Mouse (Mus musculus) midbrain, embryonic 14.5 days (tissue): ENCODE results near the gene Myl6. TPM values are rescaled to one million over a fixed set of nuclear protein-coding genes. Genes with fewer than 3 reads are reported as not detected.

Experiments
- ATAC-seq: fragments of 200-750 bp; cut with Nextera tagmentation; 2 replicates; pipeline ENCODE4 v1.8.0; 2017; ENCODE audit warnings: moderate number of reproducible peaks, moderate library complexity; ENCODE audit not compliant: low FRiP score, low TSS enrichment
- DNase-seq: peaks from one replicate; pipeline ENCODE4 v3.0.0-alpha.2; 2015
- H3K27ac ChIP-seq: fragments of 300-500 bp; sonication (generic); replicated peaks from 2 replicates; pipeline ENCODE4 v1.5.1; 2014; ENCODE audit warnings: mild to moderate bottlenecking, low read depth, low read length, moderate library complexity
- H3K27me3 ChIP-seq: fragments of 300-500 bp; sonication (generic); 2 replicates; pipeline ENCODE4 v1.6.1; 2014; ENCODE audit warnings: low read length, control low read depth, mixed read lengths; ENCODE audit not compliant: control insufficient read depth, insufficient read depth
- H3K36me3 ChIP-seq: fragments of 300-500 bp; sonication (generic); 2 replicates; pipeline ENCODE4 v1.6.1; 2014; ENCODE audit warnings: low read length, control low read depth; ENCODE audit not compliant: control insufficient read depth, insufficient read depth
- H3K4me1 ChIP-seq: fragments of 300-500 bp; sonication (generic); 2 replicates; pipeline ENCODE4 v1.6.1; 2014; ENCODE audit warnings: mild to moderate bottlenecking, antibody characterized with exemption, low read length, control low read depth; ENCODE audit not compliant: control insufficient read depth, insufficient read depth
- H3K4me2 ChIP-seq: fragments of 300-500 bp; sonication (generic); 2 replicates; pipeline ENCODE4 v1.6.1; 2014; ENCODE audit warnings: mild to moderate bottlenecking, low read length, moderate library complexity
- H3K4me3 ChIP-seq: fragments of 300-500 bp; sonication (generic); replicated peaks from 2 replicates; pipeline ENCODE4 v1.5.1; 2014; ENCODE audit warnings: low read depth, low read length
- H3K9ac ChIP-seq: fragments of 300-500 bp; sonication (generic); replicated peaks from 2 replicates; pipeline ENCODE4 v1.6.1; 2014; ENCODE audit warnings: mild to moderate bottlenecking, low read length, moderate library complexity
- H3K9me3 ChIP-seq: fragments of 300-500 bp; sonication (generic); 2 replicates; pipeline ENCODE4 v1.6.1; 2016; ENCODE audit warnings: low read length, control low read depth, mixed read lengths; ENCODE audit not compliant: control insufficient read depth
- WGBS: fragments of 180-500 bp; shearing (Covaris S2); extraction: QIAGEN DNeasy Blood & Tissue Kit; methylation state at CpG from one replicate; pipeline ENCODE4 v1.1.7; 2014; 5-methylcytosine and 5-hydroxymethylcytosine counted together
- microRNA-seq: library from miRNA; unstranded; fragments of <30 nt; microRNA quantifications from one replicate; pipeline ENCODE4, GENCODE M21; 2016
- polyA plus RNA-seq: library from polyadenylated mRNA; unstranded; fragments of >200 nt; fragmentation: Nextera tagmentation; extraction: Ambion mirVana; gene quantifications from 2 replicates; pipeline ENCODE4 v1.2.1, GENCODE M21; 2014

Gene Myl6
- polyA plus RNA-seq, 1 experiment from 2014 or later = 750 TPM

DNA sequence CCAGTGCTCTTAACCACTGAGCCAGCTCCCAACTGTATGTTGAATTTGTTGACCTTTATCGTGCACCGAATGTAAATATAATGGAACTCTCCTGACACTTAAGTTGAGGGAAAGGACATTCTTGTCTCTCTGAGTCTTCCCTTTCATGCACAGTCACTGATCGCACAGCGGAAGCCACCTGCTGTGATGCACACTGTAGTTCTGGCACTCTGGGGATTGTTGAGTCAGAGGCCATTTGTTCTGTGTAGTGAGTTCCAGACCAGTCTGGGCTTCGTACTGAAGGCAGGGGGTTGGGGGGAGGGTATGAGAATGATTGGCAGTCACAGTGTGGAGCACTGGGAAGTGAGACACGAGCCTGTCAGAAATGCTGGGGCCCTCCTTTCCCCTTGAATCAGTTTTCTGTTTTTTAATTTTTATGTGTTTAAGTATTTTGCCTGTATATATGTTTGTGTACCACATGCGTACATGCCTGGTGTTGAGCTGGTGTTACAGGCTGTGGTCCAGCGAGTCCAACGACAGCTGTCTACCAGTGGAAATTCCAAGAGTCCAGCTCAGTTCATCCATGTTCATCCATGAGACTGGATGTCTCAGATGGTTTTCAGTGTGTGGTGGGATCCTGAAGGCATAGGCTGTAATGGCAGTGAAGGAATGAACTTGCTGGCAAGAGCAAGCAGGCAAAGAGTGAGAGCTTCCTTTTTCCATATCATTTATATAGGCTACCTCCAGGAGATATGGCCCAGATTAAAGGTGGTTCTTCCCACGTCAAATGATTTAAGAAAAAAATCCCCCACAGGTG lies 52.4 kb downstream of the Myl6 start:
- WGBS = 88% methylated on average over 10 of the region's 10 CpGs
- no peak overlapping the region for H3K27ac ChIP-seq
- no peak overlapping the region for H3K4me2 ChIP-seq
- ATAC-seq = no peak
- H3K27me3 ChIP-seq = no peaks in the 10 kb centered on the region
- H3K4me3 ChIP-seq = no peak overlapping the region
- H3K9ac ChIP-seq = no peak overlapping the region
- H3K4me1 ChIP-seq = no peaks in the 10 kb centered on the region
- DNase-seq = no peak
- H3K9me3 ChIP-seq = no peaks in the 10 kb centered on the region
- H3K36me3 ChIP-seq = peaks cover 53% of the 10 kb centered on the region

Small RNAs within 50 kb of the gene (microRNA-seq; reads per million reads assigned to microRNA genes)
- not detected for gene Mir6916
- gene Mir8105 = 0.59 reads per million

Other genes starting within 250 kb of the Myl6 start
- gene Apon, start 240.0 kb downstream of the Myl6 start, polyA plus RNA-seq = not detected in 2 replicates
- gene Apof, start 225.5 kb downstream of the Myl6 start, polyA plus RNA-seq = not detected in 2 replicates
- gene Stat2, start 223.6 kb downstream of the Myl6 start, polyA plus RNA-seq = 12.2 and 23.0 TPM in 2 replicates
- gene Il23a, start 195.4 kb downstream of the Myl6 start, polyA plus RNA-seq = 0.22 TPM in 1 of 2 replicates, not detected in the other
- 18.5 and 23.0 TPM in 2 replicates for gene Pan2, start 190.8 kb downstream of the Myl6 start, polyA plus RNA-seq
- 193 and 194 TPM in 2 replicates for gene Cnpy2, start 171.7 kb downstream of the Myl6 start, polyA plus RNA-seq
- 221 and 247 TPM in 2 replicates for gene Cs, start 156.4 kb downstream of the Myl6 start, polyA plus RNA-seq
- 50.5 and 53.0 TPM in 2 replicates for gene Coq10a, start 125.1 kb downstream of the Myl6 start, polyA plus RNA-seq
- gene Ankrd52, start 117.0 kb downstream of the Myl6 start, polyA plus RNA-seq = 13.3 and 14.1 TPM in 2 replicates
- not detected in 2 replicates for gene Slc39a5, start 92.9 kb downstream of the Myl6 start, polyA plus RNA-seq
- 142 and 144 TPM in 2 replicates for gene Nabp2, start 82.7 kb downstream of the Myl6 start, polyA plus RNA-seq
- gene Rnf41, start 82.5 kb downstream of the Myl6 start, polyA plus RNA-seq = 80.3 and 96.2 TPM in 2 replicates
- 172 and 229 TPM in 2 replicates for gene Smarcc2, start 34.9 kb downstream of the Myl6 start, polyA plus RNA-seq
- gene Myl6b, start 4.5 kb upstream of the Myl6 start, polyA plus RNA-seq = 5.3 and 6.8 TPM in 2 replicates
- gene Esyt1, start 31.7 kb upstream of the Myl6 start, polyA plus RNA-seq = 6.0 and 10.9 TPM in 2 replicates
- gene Zc3h10, start 53.6 kb upstream of the Myl6 start, polyA plus RNA-seq = 17.6 and 19.6 TPM in 2 replicates
- gene Rpl41, start 55.2 kb upstream of the Myl6 start, polyA plus RNA-seq = 2,375 and 2,760 TPM in 2 replicates
- gene Pa2g4, start 71.8 kb upstream of the Myl6 start, polyA plus RNA-seq = 122 and 142 TPM in 2 replicates
- gene Erbb3, start 95.5 kb upstream of the Myl6 start, polyA plus RNA-seq = 0.26 and 0.47 TPM in 2 replicates
- 529 and 586 TPM in 2 replicates for gene Rps26, start 132.6 kb upstream of the Myl6 start, polyA plus RNA-seq
- gene Ikzf4, start 151.8 kb upstream of the Myl6 start, polyA plus RNA-seq = 21.2 and 23.6 TPM in 2 replicates
- 10.3 and 10.4 TPM in 2 replicates for gene Suox, start 179.9 kb upstream of the Myl6 start, polyA plus RNA-seq
- 80.4 and 100 TPM in 2 replicates for gene Rab5b, start 202.1 kb upstream of the Myl6 start, polyA plus RNA-seq
- 0.22 and 0.38 TPM in 2 replicates for gene Pmel, start 210.1 kb upstream of the Myl6 start, polyA plus RNA-seq
- 13.2 and 24.2 TPM in 2 replicates for gene Cdk2, start 210.9 kb upstream of the Myl6 start, polyA plus RNA-seq